In genomic region chr5:118002059-118002458, GRCm38 (mm10) we compare ENCODE assay signal across 10 mouse cellular contexts. TPM values are rescaled to one million over a fixed set of nuclear protein-coding genes. Genes with fewer than 3 reads are reported as not detected.
DNase-seq lines count a peak whose midpoint lies in the region; ATAC-seq and TF ChIP-seq lines count a peak whose summit lies in the region.
"Had no signal": no experiment of that assay in that cellular context is flagged by ENCODE, and none has a peak within 500 bp of the region (broad histone marks: within the 10 kb centered on the region; RNA-seq: fewer than 3 reads in every experiment).

No protein-coding gene starts in this region.

- H3K4me2 ChIP-seq in intestine, postnatal 0 days (replicated peaks; ENCODE audit: low read depth), result no peak overlapping the region
- H3K4me2 ChIP-seq: embryonic facial prominence, embryonic 13.5 days had no signal

- no peaks in the 10 kb centered on the region for H3K4me1 ChIP-seq in intestine, postnatal 0 days (replicated peaks; ENCODE audit: control insufficient read depth, insufficient read depth, low read length)
- H3K4me1 ChIP-seq: embryonic facial prominence, embryonic 13.5 days had no signal

- H3K36me3 ChIP-seq in intestine, postnatal 0 days (ENCODE audit: control insufficient read depth, insufficient read depth), result peaks cover 81% of the 10 kb centered on the region

- TF ChIP-seq CTCF in gastrocnemius, adult 2 months (IDR thresholded peaks at IDR 0.05), result peak; percentile 90
- peak; percentile 91 for TF ChIP-seq CTCF in intestine, postnatal 0 days (IDR thresholded peaks at IDR 0.05; ENCODE audit: low read depth)

- intact Hi-C loops in gastrocnemius, adult 2 months (cut with DNase I), result loop anchor here (1.0 to 5.0 kb wide), 2 partner anchors 12 to 45 kb away; no protein-coding TSS in a partner anchor

- no peak overlapping the region for H3K9ac ChIP-seq in intestine, postnatal 0 days (ENCODE audit: low read depth, low read length)
- H3K9ac ChIP-seq: embryonic facial prominence, embryonic 13.5 days had no signal

- no peaks in the 10 kb centered on the region for H3K9me3 ChIP-seq in intestine, postnatal 0 days (ENCODE audit: control insufficient read depth)
- H3K9me3 ChIP-seq: embryonic facial prominence, embryonic 13.5 days had no signal

- H3K4me3 ChIP-seq in gastrocnemius, adult 2 months, result no peak overlapping the region
- H3K4me3 ChIP-seq in intestine, postnatal 0 days (ENCODE audit: low read depth, low read length), result no peak overlapping the region
- H3K4me3 ChIP-seq: embryonic facial prominence, embryonic 13.5 days; myocyte had no signal

- H3K27ac ChIP-seq in gastrocnemius, adult 2 months, result no peak overlapping the region
- H3K27ac ChIP-seq in intestine, postnatal 0 days (ENCODE audit: low read depth, low read length), result no peak overlapping the region
- H3K27ac ChIP-seq: embryonic facial prominence, embryonic 13.5 days had no signal

- no peak for ATAC-seq in intestine, postnatal 0 days

- 33% methylated on average over 9 of the region's 9 CpGs for WGBS in intestine, postnatal 0 days

- DNase-seq in 3T3-L1 (ENCODE audit: low read depth, low spot score), result peak; percentile 81
- peak; percentile 79 for DNase-seq in NIH3T3 (ENCODE audit: low read depth)
- peak; percentile 90 to 92 for DNase-seq in cerebellum, postnatal 14 days
- peak; percentile 74 for DNase-seq in gastrocnemius, adult 2 months
- peak; percentile 70 for DNase-seq in liver
- peak; percentile 72 for DNase-seq in naive thymus-derived CD4-positive, alpha-beta T cell, adult 2 months (ENCODE audit: low read depth)
- DNase-seq in thymus, postnatal 10 days (ENCODE audit: low spot score in 2 of 2), result peak; percentile 26 to 65

- no peaks in the 10 kb centered on the region for H3K27me3 ChIP-seq in intestine, postnatal 0 days (replicated peaks; ENCODE audit: control insufficient read depth, insufficient read depth, low read length)
- H3K27me3 ChIP-seq: embryonic facial prominence, embryonic 13.5 days had no signal

RNA-seq across cellular contexts. Expression of gene Tesc, which starts 25.5 kb away (rescaled TPM):
- total RNA-seq in gastrocnemius, adult 2 months (2021), result under 1 TPM; 0.59 to 0.64 TPM
- 2.8 and 3.3 TPM in 2 replicates for polyA plus RNA-seq in intestine, postnatal 0 days (2015; fragmentation: Nextera tagmentation; extraction: Ambion mirVana)

RNA-seq across cellular contexts. Expression of gene Fbxo21, which starts 25.5 kb away (rescaled TPM):
- total RNA-seq in gastrocnemius, adult 2 months (2021), result 10 to 100 TPM; 11.8 to 13.3 TPM
- 20.7 and 21.2 TPM in 2 replicates for polyA plus RNA-seq in intestine, postnatal 0 days (2015; fragmentation: Nextera tagmentation; extraction: Ambion mirVana)
